Mouse (Mus musculus) liver, adult 2 months (tissue): ENCODE data around the gene Apol7b. TPM values are rescaled to one million over a fixed set of nuclear protein-coding genes. Genes with fewer than 3 reads are reported as not detected.
"Not testable (repeated sequence)": the region's sequence is repeated elsewhere in the genome, so short reads cannot be mapped to it uniquely, and the experiment has no call there.

Experiments used
- DNase-seq: peaks from one replicate; pipeline ENCODE4 v3.0.0-alpha.2; 2011; ENCODE audit warnings: low read depth, low spot score; ENCODE audit errors: extremely low read depth
- H3K27ac ChIP-seq: fragments of 200-500 bp; replicated peaks from 2 replicates; pipeline ENCODE4 v1.5.1; 2012; ENCODE audit warnings: low read depth, mild to moderate bottlenecking, control low read depth, inconsistent platforms, low read length; ENCODE audit not compliant: insufficient read depth
- H3K27me3 ChIP-seq: fragments of 200-500 bp; 2 replicates; pipeline ENCODE4 v1.6.1; 2012; ENCODE audit warnings: mild to moderate bottlenecking, moderate library complexity, low read length, inconsistent platforms; ENCODE audit not compliant: control insufficient read depth, insufficient read depth
- H3K36me3 ChIP-seq: fragments of 200-500 bp; 2 replicates; pipeline ENCODE4 v1.6.1; 2012; ENCODE audit warnings: low read length, inconsistent platforms; ENCODE audit not compliant: control insufficient read depth, insufficient read depth
- H3K4me1 ChIP-seq: fragments of 200-500 bp; 2 replicates; pipeline ENCODE4 v1.6.1; 2011; ENCODE audit warnings: low read length; ENCODE audit not compliant: control insufficient read depth, insufficient read depth
- H3K4me3 ChIP-seq: fragments of 200-500 bp; 2 replicates; pipeline ENCODE4 v1.5.1; 2011; ENCODE audit warnings: low read depth, mild to moderate bottlenecking, control low read depth, low read length, moderate library complexity; ENCODE audit not compliant: insufficient read depth
- H3K79me2 ChIP-seq: fragments of 200-500 bp; 2 replicates; pipeline ENCODE4 v1.6.1; 2012; ENCODE audit warnings: inconsistent platforms, mild to moderate bottlenecking, low read length, moderate library complexity; ENCODE audit not compliant: control insufficient read depth, insufficient read depth
- H3K9ac ChIP-seq: fragments of 200-500 bp; 2 replicates; pipeline ENCODE4 v1.6.1; 2012; ENCODE audit warnings: low read depth, mild to moderate bottlenecking, control low read depth, inconsistent platforms, low read length
- CTCF ChIP-seq: fragments of 200-500 bp; IDR thresholded peaks from 2 replicates; pipeline ENCODE4 v1.5.1; 2011; ENCODE audit warnings: low read depth, low read length, control low read depth
- POLR2A ChIP-seq: fragments of 200-500 bp; IDR thresholded peaks from 2 replicates; pipeline ENCODE4 v1.6.1; 2011; ENCODE audit warnings: low read length, control low read depth; ENCODE audit not compliant: insufficient read depth; ENCODE audit errors: extremely low read depth
- WGBS: fragments of 180-500 bp; shearing (Covaris S2); methylation state at CpG from one replicate; pipeline ENCODE4 v1.1.7; 2018; 5-methylcytosine and 5-hydroxymethylcytosine counted together
- polyA plus RNA-seq: library from polyadenylated mRNA; depleted of rRNA; stranded (reverse); fragments of >200 nt; gene quantifications from 2 replicates; pipeline ENCODE4 v1.2.3, GENCODE M21; 2012; rRNA removed
- total RNA-seq: library from RNA; depleted of rRNA; stranded (reverse); fragments of >200 nt; gene quantifications from 2 replicates; pipeline ENCODE4 v1.2.3, GENCODE M21; 2014; rRNA removed

Gene Apol7b
- total RNA-seq: not detected in 2 replicates
- polyA plus RNA-seq: not detected in 2 replicates

GRCm38 (mm10) chr15:77447392-77447791 is at the start of gene Apol7b:
Apol7b (minus strand) TSS chr15:77447492.
- H3K36me3 ChIP-seq, H3K4me3 ChIP-seq, DNase-seq, H3K79me2 ChIP-seq, H3K27me3 ChIP-seq, H3K4me1 ChIP-seq, H3K27ac ChIP-seq, H3K9ac ChIP-seq: not testable (repeated sequence)
- WGBS: 84% methylated on average over 2 of the region's 2 CpGs

GRCm38 (mm10) chr15:77494694-77495093 is 47.4 kb upstream of the Apol7b start:
- H3K4me3 ChIP-seq, H3K79me2 ChIP-seq, DNase-seq, H3K9ac ChIP-seq, H3K27ac ChIP-seq, H3K27me3 ChIP-seq, H3K4me1 ChIP-seq, H3K36me3 ChIP-seq: not testable (repeated sequence)
- WGBS: 70% methylated on average over 1 of the region's 1 CpGs

DNA sequence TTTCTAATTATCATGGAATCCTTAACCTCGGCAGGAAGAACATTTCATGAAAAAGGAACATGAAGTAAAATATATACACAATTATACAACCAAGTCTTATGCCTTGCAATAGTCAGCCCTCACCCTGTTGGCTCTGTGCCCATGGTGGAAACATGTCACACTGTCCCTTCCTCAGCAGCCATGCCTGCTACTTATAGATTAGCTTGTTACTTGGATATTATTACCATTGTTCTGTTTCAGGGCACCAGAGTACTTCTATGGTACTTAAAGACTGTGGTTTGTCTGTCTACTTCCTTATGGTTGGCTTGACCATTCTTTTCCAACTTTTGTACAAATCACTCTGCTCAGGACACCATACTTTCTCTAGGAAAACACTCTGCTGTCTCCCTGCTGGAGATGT is 45.9 kb upstream of the Apol7b start:
- H3K4me1 ChIP-seq, H3K27me3 ChIP-seq, DNase-seq, H3K27ac ChIP-seq, H3K4me3 ChIP-seq, H3K36me3 ChIP-seq, H3K9ac ChIP-seq, H3K79me2 ChIP-seq: not testable (repeated sequence)
- WGBS: no CpG with 5 or more reads among the region's 1 CpGs

DNA sequence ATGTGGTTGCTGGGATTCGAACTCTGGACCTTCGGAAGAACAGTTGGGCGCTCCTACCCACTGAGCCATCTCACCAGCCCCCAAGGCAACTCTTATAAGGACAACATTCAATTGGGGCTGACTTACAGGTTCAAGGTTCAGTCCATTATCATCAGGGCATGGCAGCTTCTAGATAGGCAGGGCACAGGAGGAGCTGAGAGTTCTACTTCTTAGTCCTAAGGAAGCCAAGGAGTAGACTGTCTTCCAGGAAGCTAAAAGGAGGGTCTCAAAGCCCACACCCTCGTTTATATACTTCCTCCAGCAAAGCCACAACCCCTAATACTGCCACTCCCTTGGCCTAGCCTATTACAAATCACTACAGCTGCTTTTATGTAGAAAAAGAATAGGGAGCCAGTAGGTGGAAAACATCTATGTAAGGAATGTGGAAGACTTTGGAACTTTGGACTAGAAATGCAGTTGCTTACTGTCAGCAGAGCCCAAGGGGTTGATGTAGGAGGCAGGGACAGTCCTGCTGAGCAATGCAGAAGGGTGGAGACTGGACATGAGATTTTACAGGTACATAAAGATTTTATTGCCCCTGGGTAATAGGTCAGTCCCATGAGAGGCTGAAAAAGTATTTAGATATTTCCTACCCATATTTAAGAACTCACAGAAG is 35.0 kb upstream of the Apol7b start:
- Histone ChIP-seq H3K4me3 (no peak overlapping the region), H3K27me3 (no peaks in the 10 kb centered on the region), H3K27ac (no peak overlapping the region), H3K4me1 (no peaks in the 10 kb centered on the region), H3K9ac (no peak overlapping the region), H3K79me2 (no peaks in the 10 kb centered on the region), H3K36me3 (no peaks in the 10 kb centered on the region)
- 68% methylated on average over 4 of the region's 4 CpGs for WGBS
- DNase-seq: no peak
- TF ChIP-seq CTCF (no peak), POLR2A (no peak)

- not testable (repeated sequence) for DNase-seq, H3K27ac ChIP-seq, H3K9ac ChIP-seq, H3K79me2 ChIP-seq, H3K27me3 ChIP-seq, H3K4me1 ChIP-seq, H3K4me3 ChIP-seq, H3K36me3 ChIP-seq
- WGBS: 43% methylated on average over 2 of the region's 2 CpGs
Observed at GRCm38 (mm10) chr15:77476693-77477092, 29.4 kb upstream of the Apol7b start, which contains the start of gene Apol10a. Apol10a (plus strand) TSS chr15:77477047.

DNA sequence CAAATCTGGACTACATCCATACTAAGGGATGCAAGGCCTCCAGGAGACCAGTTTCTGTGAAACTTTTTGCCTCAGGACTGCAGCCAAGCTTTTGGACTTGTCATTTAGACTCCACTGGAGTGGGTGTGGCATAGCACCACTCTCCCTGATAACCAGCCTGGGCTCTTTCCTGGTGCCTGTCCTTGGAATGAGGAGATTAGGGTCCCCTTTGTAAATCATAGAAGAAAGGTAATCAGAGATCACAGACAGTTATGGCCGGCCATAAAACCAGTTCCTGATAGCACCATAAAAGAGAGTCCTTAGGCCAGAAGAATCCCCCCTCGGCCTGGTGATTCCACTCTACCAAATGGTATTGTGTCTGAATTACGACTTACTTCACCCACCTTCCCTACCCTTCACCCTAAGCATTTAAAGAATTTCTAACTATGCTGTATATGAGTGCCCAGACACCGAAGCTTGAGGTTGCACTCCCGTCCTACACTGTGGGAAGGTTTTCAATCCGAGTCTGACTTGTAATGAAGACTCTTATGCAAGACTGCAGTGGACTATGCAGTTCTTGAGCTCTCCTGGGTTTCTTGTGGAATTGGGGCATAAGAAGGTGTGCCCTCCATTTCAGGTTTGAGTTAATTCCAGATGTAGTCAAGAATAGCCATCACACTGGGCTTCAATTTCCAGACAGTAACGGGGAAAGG is 27.6 kb upstream of the Apol7b start:
- H3K4me1 ChIP-seq, H3K36me3 ChIP-seq, H3K27ac ChIP-seq, DNase-seq, H3K9ac ChIP-seq, H3K4me3 ChIP-seq, H3K27me3 ChIP-seq, H3K79me2 ChIP-seq: not testable (repeated sequence)
- 81% methylated on average over 7 of the region's 7 CpGs for WGBS
